Mouse (Mus musculus) limb, embryonic 11.5 days (tissue): ENCODE measurements around the gene Gm20696. TPM values are rescaled to one million over a fixed set of nuclear protein-coding genes. Genes with fewer than 3 reads are reported as not detected.

ENCODE experiments used
- ATAC-seq: fragments of 200-750 bp; cut with Nextera tagmentation; 2 replicates; pipeline ENCODE4 v1.8.0; 2017; ENCODE audit warnings: low read depth; ENCODE audit not compliant: insufficient number of reproducible peaks, low FRiP score, low TSS enrichment
- DNase-seq: peaks from one replicate; pipeline ENCODE4 v3.0.0-alpha.2; 2015; ENCODE audit warnings: low spot score
- H3K27ac ChIP-seq: fragments of 300-500 bp; sonication (generic); replicated peaks from 2 replicates; pipeline ENCODE4 v1.5.1; 2014; ENCODE audit warnings: low read depth, mild to moderate bottlenecking, low read length
- H3K27me3 ChIP-seq: fragments of 300-500 bp; sonication (generic); 2 replicates; pipeline ENCODE4 v1.6.1; 2014; ENCODE audit warnings: mild to moderate bottlenecking, low read length, mixed read lengths; ENCODE audit not compliant: control insufficient read depth, insufficient read depth
- H3K36me3 ChIP-seq: fragments of 300-500 bp; sonication (generic); 2 replicates; pipeline ENCODE4 v1.6.1; 2014; ENCODE audit warnings: mild to moderate bottlenecking, low read length, moderate library complexity, mixed read lengths; ENCODE audit not compliant: control insufficient read depth, insufficient read depth
- H3K4me1 ChIP-seq: fragments of 300-500 bp; sonication (generic); 2 replicates; pipeline ENCODE4 v1.6.1; 2014; ENCODE audit warnings: low read length, mixed read lengths; ENCODE audit not compliant: control insufficient read depth, insufficient read depth
- H3K4me2 ChIP-seq: fragments of 300-500 bp; sonication (generic); 2 replicates; pipeline ENCODE4 v1.6.1; 2014; ENCODE audit warnings: low read depth, mild to moderate bottlenecking, moderate library complexity; ENCODE audit not compliant: severe bottlenecking
- H3K4me3 ChIP-seq: fragments of 300-500 bp; sonication (generic); 2 replicates; pipeline ENCODE4 v1.5.1; 2014; ENCODE audit warnings: low read depth, low read length
- H3K9ac ChIP-seq: fragments of 300-500 bp; sonication (generic); 2 replicates; pipeline ENCODE4 v1.6.1; 2014; ENCODE audit warnings: mild to moderate bottlenecking, low read length
- H3K9me3 ChIP-seq: fragments of 300-500 bp; sonication (generic); 2 replicates; pipeline ENCODE4 v1.6.1; 2016; ENCODE audit warnings: low read length; ENCODE audit not compliant: control insufficient read depth
- WGBS: fragments of 180-500 bp; shearing (Covaris S2); extraction: QIAGEN DNeasy Blood & Tissue Kit; methylation state at CpG from one replicate; pipeline ENCODE4 v1.1.7; 2014; 5-methylcytosine and 5-hydroxymethylcytosine counted together
- polyA plus RNA-seq: library from polyadenylated mRNA; unstranded; fragments of >200 nt; fragmentation: Nextera tagmentation; extraction: Ambion mirVana; gene quantifications from 2 replicates; pipeline ENCODE4 v1.2.1, GENCODE M21; 2014

Gene Gm20696
- polyA plus RNA-seq, 1 experiment from 2014 or later = 4.0 TPM

DNA sequence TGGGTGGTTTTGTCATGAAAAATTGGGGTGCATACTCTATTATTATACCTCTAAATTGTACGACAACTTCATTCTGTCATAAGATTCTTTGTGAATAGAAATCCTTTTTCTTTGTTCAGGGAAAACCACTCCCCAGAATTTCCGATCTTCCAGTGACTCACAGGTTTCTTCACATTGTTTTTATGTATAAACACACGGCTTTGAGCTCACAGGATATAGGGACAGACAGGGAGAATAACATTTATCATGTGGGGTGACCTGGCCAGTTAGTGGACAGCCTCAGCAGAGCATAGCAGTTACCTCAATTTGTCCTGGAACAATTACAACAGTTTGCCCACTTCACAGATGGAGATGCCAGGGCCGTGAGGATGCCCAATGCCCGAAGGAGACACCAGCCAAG lies 109.6 kb downstream of the Gm20696 start:
- 87% methylated on average over 5 of the region's 5 CpGs for WGBS
- no peaks in the 10 kb centered on the region for H3K4me1 ChIP-seq
- no peak for ATAC-seq
- H3K9me3 ChIP-seq = no peaks in the 10 kb centered on the region
- no peak overlapping the region for H3K4me2 ChIP-seq
- H3K4me3 ChIP-seq = no peak overlapping the region
- DNase-seq = no peak
- H3K27me3 ChIP-seq = no peaks in the 10 kb centered on the region
- no peak overlapping the region for H3K27ac ChIP-seq
- H3K9ac ChIP-seq = no peak overlapping the region
- H3K36me3 ChIP-seq = no peaks in the 10 kb centered on the region

DNA sequence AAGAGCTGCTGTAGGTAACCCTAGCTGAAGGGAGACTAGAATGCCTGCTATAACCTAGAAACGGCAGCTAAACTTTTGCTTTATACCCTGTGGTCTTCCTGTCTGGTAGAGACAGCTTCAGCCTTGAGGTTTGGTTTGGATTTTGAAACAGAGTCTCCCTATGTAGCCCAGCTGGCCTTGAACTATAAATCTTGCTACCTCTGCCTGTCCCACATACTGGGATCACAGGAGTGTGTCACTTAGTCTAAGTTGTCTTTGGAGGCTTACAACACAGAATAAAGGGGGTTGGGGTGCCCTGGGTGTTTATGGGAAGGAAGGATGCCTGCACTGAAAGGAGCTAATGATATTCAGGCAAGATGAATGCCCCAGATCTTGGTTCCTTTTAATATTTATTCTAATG lies 113.8 kb downstream of the Gm20696 start:
- Histone ChIP-seq H3K27ac (no peak overlapping the region), H3K36me3 (no peaks in the 10 kb centered on the region), H3K4me2 (no peak overlapping the region), H3K4me1 (no peaks in the 10 kb centered on the region), H3K4me3 (no peak overlapping the region), H3K27me3 (no peaks in the 10 kb centered on the region), H3K9me3 (no peaks in the 10 kb centered on the region), H3K9ac (no peak overlapping the region)
- 72% methylated on average over 1 of the region's 1 CpGs for WGBS
- no peak for ATAC-seq
- no peak for DNase-seq

DNA sequence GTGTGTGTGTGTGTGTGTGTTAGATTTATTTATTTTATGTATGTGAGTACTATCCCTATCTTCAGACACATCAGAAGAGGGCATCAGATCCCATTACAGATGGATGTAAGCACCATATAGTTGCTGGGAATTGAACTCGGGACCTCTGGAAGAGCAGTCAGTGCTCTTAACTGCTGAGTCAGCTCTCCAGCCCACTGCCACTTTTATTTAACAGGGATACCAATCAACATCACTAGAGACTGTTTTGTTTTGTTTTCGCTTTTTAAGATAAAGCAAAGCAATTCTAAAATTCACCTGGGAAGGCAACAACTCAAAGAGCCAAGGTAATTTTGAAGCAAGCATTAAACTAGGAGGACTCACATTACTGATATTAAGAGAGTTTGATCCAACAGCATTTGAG lies 120.2 kb downstream of the Gm20696 start:
- H3K27me3 ChIP-seq = no peaks in the 10 kb centered on the region
- no peak overlapping the region for H3K4me2 ChIP-seq
- no peaks in the 10 kb centered on the region for H3K9me3 ChIP-seq
- no peaks in the 10 kb centered on the region for H3K4me1 ChIP-seq
- no peak overlapping the region for H3K4me3 ChIP-seq
- no peak overlapping the region for H3K27ac ChIP-seq
- ATAC-seq (no peak), DNase-seq (no peak)
- WGBS = 90% methylated on average over 2 of the region's 2 CpGs
- H3K9ac ChIP-seq = no peak overlapping the region
- no peaks in the 10 kb centered on the region for H3K36me3 ChIP-seq

DNA sequence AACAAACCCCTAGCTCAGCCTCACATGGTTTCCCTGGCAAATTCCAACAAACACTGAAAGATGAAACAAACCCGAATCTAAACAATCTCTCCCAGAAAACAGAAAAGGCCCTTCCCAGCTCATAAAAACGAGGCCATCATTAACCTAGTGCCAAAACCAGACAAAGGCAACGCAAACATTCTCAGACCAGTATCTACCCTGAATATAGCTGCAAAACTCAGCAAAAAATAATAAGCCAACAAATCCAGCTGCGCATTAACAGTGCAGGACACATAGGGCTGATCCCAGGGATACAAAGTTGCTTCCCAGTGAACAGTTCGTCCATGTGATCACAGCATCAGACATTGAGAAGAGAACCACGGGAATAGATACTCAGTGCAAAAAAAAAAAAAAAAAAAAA lies 121.2 kb downstream of the Gm20696 start:
- ATAC-seq = no peak
- Histone ChIP-seq H3K4me1 (no peaks in the 10 kb centered on the region), H3K4me2 (no peak overlapping the region), H3K9me3 (no peaks in the 10 kb centered on the region), H3K9ac (no peak overlapping the region), H3K27me3 (no peaks in the 10 kb centered on the region), H3K36me3 (no peaks in the 10 kb centered on the region), H3K27ac (no peak overlapping the region), H3K4me3 (no peak overlapping the region)
- 57% methylated on average over 6 of the region's 6 CpGs for WGBS
- DNase-seq = no peak

DNA sequence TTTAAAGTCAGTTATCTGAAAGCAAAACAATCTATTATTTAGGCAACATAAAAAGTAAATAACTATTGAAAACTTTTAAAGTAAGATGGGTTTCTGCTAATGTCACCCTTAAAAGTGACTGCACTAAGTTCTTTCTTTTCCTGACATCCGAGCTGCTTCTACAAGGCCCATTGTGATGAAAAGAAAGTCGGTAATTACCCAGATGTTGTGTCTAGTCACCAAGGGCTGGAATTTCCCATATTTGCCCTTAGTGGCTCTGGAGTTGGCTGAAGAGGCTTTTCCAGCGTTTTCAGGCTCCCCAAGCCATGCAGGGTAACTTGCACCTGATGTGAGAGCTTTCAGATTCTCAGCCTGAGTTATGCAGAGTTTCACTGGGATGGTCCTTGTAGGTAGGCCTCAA lies 125.5 kb downstream of the Gm20696 start:
- DNase-seq = no peak
- Histone ChIP-seq H3K9me3 (no peaks in the 10 kb centered on the region), H3K27ac (no peak overlapping the region)

DNA sequence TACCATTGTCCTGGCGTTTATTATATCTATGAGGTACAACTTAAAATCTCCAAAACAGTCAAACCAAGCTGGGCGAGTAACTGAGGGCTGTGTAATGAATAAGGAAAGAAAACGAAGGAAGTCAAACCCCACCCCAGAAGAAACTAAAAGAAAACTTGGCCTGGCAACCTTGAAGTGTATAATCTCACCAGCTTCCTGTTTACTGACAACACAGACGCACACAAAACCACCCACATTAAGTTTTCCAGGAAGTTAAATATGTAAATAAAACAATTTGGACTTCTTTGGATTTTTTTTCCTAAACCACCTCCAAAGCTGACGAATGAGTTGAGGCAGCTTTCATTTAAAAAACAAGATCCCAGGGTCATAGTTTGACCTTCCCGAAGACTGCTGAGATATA lies 125.9 kb downstream of the Gm20696 start:
- Histone ChIP-seq H3K36me3 (no peaks in the 10 kb centered on the region), H3K4me2 (no peak overlapping the region), H3K4me1 (no peaks in the 10 kb centered on the region), H3K27ac (no peak overlapping the region), H3K27me3 (no peaks in the 10 kb centered on the region), H3K9me3 (no peaks in the 10 kb centered on the region), H3K4me3 (no peak overlapping the region), H3K9ac (no peak overlapping the region)
- 81% methylated on average over 6 of the region's 6 CpGs for WGBS
- ATAC-seq (no peak), DNase-seq (no peak)

More for the DNA sequence above, 125.5 kb downstream of the Gm20696 start:
- Histone ChIP-seq H3K4me2 (no peak overlapping the region), H3K4me1 (no peaks in the 10 kb centered on the region), H3K4me3 (no peak overlapping the region), H3K9ac (no peak overlapping the region), H3K27me3 (no peaks in the 10 kb centered on the region), H3K36me3 (no peaks in the 10 kb centered on the region)
- 51% methylated on average over 3 of the region's 3 CpGs for WGBS
- ATAC-seq = no peak

DNA sequence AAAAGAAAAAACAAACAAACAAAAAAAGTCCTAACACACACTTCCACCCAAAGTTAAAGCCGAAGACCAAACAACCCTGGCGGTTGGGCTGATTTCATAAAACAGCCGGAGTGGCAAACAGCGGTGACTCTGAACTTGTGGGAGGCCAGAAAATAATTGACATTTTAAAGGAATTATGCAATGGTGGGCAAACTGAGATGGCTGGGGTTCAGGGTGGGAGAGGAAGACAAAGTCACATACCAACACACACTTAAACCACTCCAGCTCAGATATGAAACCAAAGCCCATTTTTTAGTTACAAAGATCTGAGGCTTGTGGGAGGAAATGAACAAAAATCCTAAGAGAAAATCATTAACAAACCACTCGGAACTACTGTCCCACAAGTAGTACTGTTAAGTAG lies 126.5 kb downstream of the Gm20696 start:
- Histone ChIP-seq H3K27ac (no peak overlapping the region), H3K9ac (no peak overlapping the region), H3K4me2 (no peak overlapping the region), H3K9me3 (no peaks in the 10 kb centered on the region), H3K36me3 (no peaks in the 10 kb centered on the region), H3K4me1 (no peaks in the 10 kb centered on the region), H3K27me3 (no peaks in the 10 kb centered on the region), H3K4me3 (no peak overlapping the region)
- 89% methylated on average over 5 of the region's 5 CpGs for WGBS
- DNase-seq (no peak), ATAC-seq (no peak)

DNA sequence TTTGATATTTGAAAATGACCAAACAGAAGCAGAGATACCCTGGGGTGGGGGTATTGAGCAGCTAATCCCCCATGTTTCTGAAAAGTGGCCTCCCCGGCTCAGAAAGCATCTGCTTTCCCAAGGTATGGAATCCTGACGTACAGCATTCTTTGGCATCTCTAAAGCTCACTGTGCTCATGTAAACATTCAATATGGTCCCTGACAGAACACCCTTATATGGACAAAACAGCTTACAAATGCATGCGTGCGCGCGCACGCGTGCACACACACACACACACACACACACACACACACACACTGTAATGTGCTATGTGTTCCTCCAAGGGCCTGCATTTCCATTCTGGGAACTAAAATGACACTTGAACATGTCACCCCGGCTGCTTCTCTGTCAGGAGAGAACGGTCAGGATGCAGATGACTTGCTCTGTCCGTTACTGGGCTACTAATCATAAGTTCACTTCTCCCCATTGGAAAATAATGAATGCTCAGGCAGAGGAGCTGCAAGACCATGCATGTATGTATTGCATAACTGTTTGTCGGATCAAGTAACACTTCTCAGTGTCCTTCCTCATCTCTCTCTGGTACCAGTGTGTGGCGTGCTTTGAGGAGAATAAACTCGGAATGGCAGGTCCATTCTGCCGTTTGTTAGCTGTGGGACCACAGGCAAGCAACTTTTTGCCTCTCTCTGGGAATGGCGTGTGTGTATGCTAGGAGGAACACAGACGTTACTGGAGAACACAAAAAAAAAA lies 128.2 kb downstream of the Gm20696 start:
- no peaks in the 10 kb centered on the region for H3K27me3 ChIP-seq
- ATAC-seq (no peak), DNase-seq (no peak)
- H3K27ac ChIP-seq = no peak overlapping the region
- H3K4me3 ChIP-seq = no peak overlapping the region
- no peaks in the 10 kb centered on the region for H3K36me3 ChIP-seq
- H3K4me1 ChIP-seq = no peaks in the 10 kb centered on the region
- no peak overlapping the region for H3K9ac ChIP-seq
- H3K9me3 ChIP-seq = no peaks in the 10 kb centered on the region
- no peak overlapping the region for H3K4me2 ChIP-seq
- WGBS = 86% methylated on average over 17 of the region's 17 CpGs

DNA sequence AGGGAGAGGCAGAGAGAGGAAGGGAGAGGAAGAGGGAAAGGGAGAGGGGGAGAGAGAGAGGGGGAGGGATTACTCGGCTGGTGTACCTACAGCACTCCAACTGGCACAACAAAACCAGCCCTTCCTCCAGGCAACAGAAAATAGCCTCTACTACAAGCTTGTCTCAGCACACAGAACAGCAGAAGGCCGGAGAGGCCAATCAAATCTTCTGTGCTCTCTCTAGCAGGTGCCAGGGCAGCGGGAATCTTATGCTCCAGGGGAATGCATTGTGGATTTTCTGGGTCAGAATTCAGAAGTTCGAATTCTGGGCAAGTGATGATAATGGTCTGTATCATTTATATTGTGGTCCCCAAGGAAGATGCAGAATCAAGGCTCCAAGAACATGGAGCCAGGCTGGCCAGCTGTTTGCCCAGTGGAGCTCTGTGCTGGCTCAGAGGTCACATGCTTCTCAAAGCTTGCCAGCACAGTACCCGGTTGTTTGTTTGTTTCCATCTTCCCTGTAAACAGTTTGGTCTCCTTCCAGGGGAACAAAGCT lies 132.3 kb downstream of the Gm20696 start:
- H3K36me3 ChIP-seq = no peaks in the 10 kb centered on the region
- no peak overlapping the region for H3K4me3 ChIP-seq
- ATAC-seq (no peak), DNase-seq (no peak)
- H3K9ac ChIP-seq = no peak overlapping the region
- no peaks in the 10 kb centered on the region for H3K4me1 ChIP-seq
- H3K4me2 ChIP-seq = no peak overlapping the region
- no peak overlapping the region for H3K27ac ChIP-seq
- whole genome bisulfite sequencing = 61% methylated on average over 5 of the region's 5 CpGs
- no peaks in the 10 kb centered on the region for H3K27me3 ChIP-seq
- H3K9me3 ChIP-seq = no peaks in the 10 kb centered on the region
